Mouse (Mus musculus) testis, adult 2 months (tissue): Measurements from ENCODE around the gene Nmi. TPM values are rescaled to one million over a fixed set of nuclear protein-coding genes. Genes with fewer than 3 reads are reported as not detected.

Experiments
- H3K27ac ChIP-seq: fragments of 200-500 bp; 2 replicates; pipeline ENCODE4 v1.5.1; 2012; ENCODE audit warnings: low read depth, low read length; ENCODE audit not compliant: control insufficient read depth, insufficient read depth
- H3K27me3 ChIP-seq: fragments of 200-500 bp; 2 replicates; pipeline ENCODE4 v1.6.1; 2012; ENCODE audit warnings: mild to moderate bottlenecking, low read length, moderate library complexity; ENCODE audit not compliant: control insufficient read depth, insufficient read depth
- H3K36me3 ChIP-seq: fragments of 200-500 bp; 2 replicates; pipeline ENCODE4 v1.6.1; 2012; ENCODE audit warnings: mild to moderate bottlenecking, low read length; ENCODE audit not compliant: control insufficient read depth, insufficient read depth
- H3K4me1 ChIP-seq: fragments of 200-500 bp; 2 replicates; pipeline ENCODE4 v1.6.1; 2012; ENCODE audit warnings: low read length; ENCODE audit not compliant: control insufficient read depth, insufficient read depth
- H3K4me3 ChIP-seq: fragments of 200-500 bp; 2 replicates; pipeline ENCODE4 v1.5.1; 2012; ENCODE audit warnings: low read depth, mild to moderate bottlenecking, low read length, moderate library complexity, mixed read lengths; ENCODE audit not compliant: control insufficient read depth
- CTCF ChIP-seq: fragments of 200-500 bp; IDR thresholded peaks from 2 replicates; pipeline ENCODE4 v1.5.1; 2012; ENCODE audit warnings: low read depth, mild to moderate bottlenecking, inconsistent platforms, low read length, moderate library complexity; ENCODE audit not compliant: control insufficient read depth, insufficient read depth, insufficient replicate concordance
- POLR2A ChIP-seq: fragments of 200-500 bp; IDR thresholded peaks from 2 replicates; pipeline ENCODE4 v1.6.1; 2012; ENCODE audit warnings: low read depth, mild to moderate bottlenecking, inconsistent platforms, low read length, moderate library complexity; ENCODE audit not compliant: control insufficient read depth
- polyA plus RNA-seq: library from polyadenylated mRNA; depleted of rRNA; stranded (reverse); fragments of >200 nt; gene quantifications from 2 replicates; pipeline ENCODE4 v1.2.3, GENCODE M21; 2012

The Nmi gene
- polyA plus RNA-seq, 1 experiment, result 1.1 TPM

- peak overlapping the region; percentile 67 for H3K4me3 ChIP-seq
- TF ChIP-seq CTCF, result no peak
Measured at GRCm38 (mm10) chr2:51933341-51934134, 39.8 kb downstream of the Nmi start.

GRCm38 (mm10) chr2:51931241-51931640 lies 42.1 kb downstream of the Nmi start:
- no peaks in the 10 kb centered on the region for H3K36me3 ChIP-seq
- no peaks in the 10 kb centered on the region for H3K27me3 ChIP-seq
- H3K4me1 ChIP-seq, result peaks cover 8% of the 10 kb centered on the region
- peak overlapping the region; percentile 1; the same call in 1 of the 2 replicates for H3K4me3 ChIP-seq
- TF ChIP-seq CTCF, result no peak
- TF ChIP-seq POLR2A, result no peak
- no peak overlapping the region for H3K27ac ChIP-seq

More at GRCm38 (mm10) chr2:51933341-51934134, 39.8 kb downstream of the Nmi start:
- Histone ChIP-seq H3K27ac (no peak overlapping the region), H3K27me3 (no peaks in the 10 kb centered on the region), H3K4me1 (peaks cover 5% of the 10 kb centered on the region), H3K36me3 (no peaks in the 10 kb centered on the region)

DNA sequence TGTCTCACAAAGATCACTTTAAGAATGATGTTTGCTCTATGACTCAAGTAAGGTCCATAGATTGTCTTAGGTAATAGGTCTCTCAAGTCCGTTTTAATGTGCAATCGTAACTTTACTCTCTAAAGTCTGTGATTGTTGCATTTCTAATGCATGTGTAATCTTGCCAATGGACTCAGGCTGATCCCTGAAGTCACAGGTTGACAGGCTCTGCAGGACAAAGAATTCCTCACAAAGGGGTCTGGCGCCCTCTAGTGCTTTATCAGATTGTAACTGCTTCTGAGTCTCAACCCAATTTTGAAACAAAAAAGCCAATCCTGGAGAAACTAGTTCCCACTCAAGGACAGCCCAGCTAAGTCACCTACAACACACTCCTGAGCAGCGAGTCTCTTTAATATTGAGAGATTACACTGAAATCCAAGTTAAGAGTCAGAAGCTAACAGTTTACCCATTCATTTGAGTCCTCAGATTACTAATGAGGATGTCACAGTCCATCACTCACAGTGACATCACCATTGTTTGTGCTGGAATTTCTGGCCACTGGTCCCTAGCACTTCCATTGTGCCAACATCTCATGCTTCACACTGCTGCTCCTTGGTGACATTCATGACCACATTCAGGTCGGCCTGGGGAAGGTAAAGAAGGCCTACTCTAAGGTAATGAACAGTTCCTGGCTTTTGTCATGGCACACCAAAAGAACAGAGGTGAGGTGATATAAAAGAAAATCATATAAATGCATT lies 58.2 kb downstream of the Nmi start:
- TF ChIP-seq CTCF, result peak; percentile 30; the same call in 1 of the 2 replicates
- TF ChIP-seq POLR2A, result no peak
- H3K4me3 ChIP-seq, result no peak overlapping the region
- H3K4me1 ChIP-seq, result peaks cover 3% of the 10 kb centered on the region; the same call in 1 of the 2 replicates
- H3K27me3 ChIP-seq, result no peaks in the 10 kb centered on the region
- no peaks in the 10 kb centered on the region for H3K36me3 ChIP-seq
- H3K27ac ChIP-seq, result no peak overlapping the region

- no peaks in the 10 kb centered on the region for H3K27me3 ChIP-seq
- no peak overlapping the region for H3K27ac ChIP-seq
- H3K36me3 ChIP-seq, result no peaks in the 10 kb centered on the region
- H3K4me3 ChIP-seq, result no peak overlapping the region
- no peak for TF ChIP-seq POLR2A
- TF ChIP-seq CTCF, result no peak
- peaks cover 3% of the 10 kb centered on the region; the same call in 1 of the 2 replicates for H3K4me1 ChIP-seq
Measured at GRCm38 (mm10) chr2:51914532-51914931, 58.8 kb downstream of the Nmi start.

DNA sequence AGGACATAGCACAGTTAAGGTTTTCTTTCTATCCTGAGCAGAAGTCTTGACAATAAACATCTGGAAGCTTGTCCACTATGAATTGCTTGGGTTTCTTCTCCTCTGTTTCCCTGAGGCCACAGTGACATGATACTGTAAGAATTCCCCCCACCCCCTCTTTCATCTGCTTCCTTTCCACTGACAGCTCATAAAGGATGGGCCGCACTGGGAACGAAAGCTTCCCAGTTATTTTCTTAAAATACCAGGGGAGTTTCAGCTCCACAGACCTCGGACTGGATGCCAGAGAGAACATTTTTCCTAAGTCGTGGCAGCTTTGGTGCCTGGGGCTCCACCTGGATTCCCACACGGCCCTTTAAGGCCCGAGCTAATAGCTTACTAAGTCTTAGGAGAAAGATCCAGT lies 60.6 kb downstream of the Nmi start:
- H3K4me1 ChIP-seq, result peaks cover 3% of the 10 kb centered on the region; the same call in 1 of the 2 replicates
- H3K27me3 ChIP-seq, result no peaks in the 10 kb centered on the region
- no peaks in the 10 kb centered on the region for H3K36me3 ChIP-seq
- no peak for TF ChIP-seq CTCF
- no peak overlapping the region for H3K4me3 ChIP-seq
- no peak overlapping the region for H3K27ac ChIP-seq

DNA sequence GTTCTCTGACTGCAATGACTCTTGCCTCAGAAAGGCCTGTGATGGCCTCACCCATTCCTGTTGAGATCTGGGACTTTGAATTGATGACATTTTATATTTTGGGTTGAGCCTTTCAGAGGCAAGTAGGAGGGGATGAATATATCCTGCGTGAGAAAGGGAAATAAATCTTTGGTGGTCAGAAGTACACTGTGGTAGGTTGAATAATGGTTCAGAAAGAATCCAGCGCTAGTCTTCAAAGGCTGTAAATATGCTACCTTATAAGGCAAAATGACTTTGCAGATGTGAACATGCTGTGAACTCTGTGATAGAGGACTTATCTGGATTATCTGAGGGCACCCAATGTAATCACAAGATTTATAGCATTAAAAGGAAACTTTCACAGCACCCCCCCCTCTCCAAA lies 61.4 kb downstream of the Nmi start:
- no peak overlapping the region for H3K27ac ChIP-seq
- H3K4me3 ChIP-seq, result no peak overlapping the region
- peaks cover 3% of the 10 kb centered on the region; the same call in 1 of the 2 replicates for H3K4me1 ChIP-seq
- no peaks in the 10 kb centered on the region for H3K36me3 ChIP-seq
- TF ChIP-seq CTCF (no peak), POLR2A (no peak)
- H3K27me3 ChIP-seq, result no peaks in the 10 kb centered on the region

DNA sequence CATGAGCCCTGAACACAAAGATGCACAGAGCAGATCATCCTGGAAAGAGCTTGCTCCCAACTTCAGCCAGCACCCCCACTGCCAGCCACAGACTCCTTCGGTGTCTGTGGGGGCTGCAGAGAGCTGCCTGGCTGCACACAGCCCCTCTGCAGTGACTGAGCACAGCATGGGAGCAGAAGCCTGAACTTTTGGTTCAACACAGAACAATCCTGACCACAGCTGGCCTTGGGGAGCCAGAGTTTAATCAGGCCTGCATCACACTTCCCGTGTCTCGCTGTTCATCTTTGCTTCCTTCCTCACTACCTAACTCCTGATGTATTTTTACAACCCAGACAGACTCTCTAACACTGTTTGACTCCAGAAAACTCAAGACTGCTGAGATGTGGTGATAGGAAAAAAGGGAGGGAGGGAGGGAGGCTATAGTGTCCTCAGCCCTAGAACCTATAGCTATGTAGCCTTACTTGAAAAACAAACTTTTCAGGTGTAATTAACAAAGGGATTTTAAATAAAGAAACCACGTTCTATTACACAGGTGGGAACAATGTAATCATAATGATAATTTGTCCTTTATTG lies 65.7 kb downstream of the Nmi start:
- Histone ChIP-seq H3K4me1 (peaks cover 3% of the 10 kb centered on the region; the same call in 1 of the 2 replicates), H3K36me3 (no peaks in the 10 kb centered on the region), H3K27me3 (no peaks in the 10 kb centered on the region), H3K4me3 (no peak overlapping the region), H3K27ac (no peak overlapping the region)
- TF ChIP-seq CTCF (no peak), POLR2A (no peak)
